Mouse (Mus musculus) frontal cortex, postnatal 10 days (tissue): Measurements from ENCODE around the gene Fam216b.

Experiments used
- DNase-seq, 2 experiments: peaks; one replicate each; pipeline ENCODE4 v3.0.0; 2022; ENCODE audit warnings: low spot score in 2 of 2, mixed read lengths in 1 of 2

Fam216b gene

DNA sequence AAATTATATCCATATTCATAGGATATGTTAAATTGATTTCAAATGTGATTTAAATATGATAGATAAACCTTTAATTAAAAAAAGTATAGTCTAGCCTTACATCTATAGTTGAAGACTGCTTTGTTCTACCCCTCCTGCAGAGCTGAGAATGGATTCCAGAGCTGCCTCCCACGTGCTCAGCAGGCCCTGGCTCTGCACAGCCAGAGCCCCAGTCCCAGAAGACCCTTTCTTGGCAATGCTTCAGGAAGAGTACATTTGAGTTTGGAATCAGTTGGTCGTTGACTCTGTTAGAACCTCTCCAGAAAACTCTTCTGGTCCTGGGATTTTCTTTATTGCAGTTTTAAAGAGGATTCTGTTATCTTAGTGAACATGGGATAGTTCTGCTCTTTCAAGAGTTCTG, 45.7 kb downstream of the Fam216b start:
- DNase-seq: no peak

DNA sequence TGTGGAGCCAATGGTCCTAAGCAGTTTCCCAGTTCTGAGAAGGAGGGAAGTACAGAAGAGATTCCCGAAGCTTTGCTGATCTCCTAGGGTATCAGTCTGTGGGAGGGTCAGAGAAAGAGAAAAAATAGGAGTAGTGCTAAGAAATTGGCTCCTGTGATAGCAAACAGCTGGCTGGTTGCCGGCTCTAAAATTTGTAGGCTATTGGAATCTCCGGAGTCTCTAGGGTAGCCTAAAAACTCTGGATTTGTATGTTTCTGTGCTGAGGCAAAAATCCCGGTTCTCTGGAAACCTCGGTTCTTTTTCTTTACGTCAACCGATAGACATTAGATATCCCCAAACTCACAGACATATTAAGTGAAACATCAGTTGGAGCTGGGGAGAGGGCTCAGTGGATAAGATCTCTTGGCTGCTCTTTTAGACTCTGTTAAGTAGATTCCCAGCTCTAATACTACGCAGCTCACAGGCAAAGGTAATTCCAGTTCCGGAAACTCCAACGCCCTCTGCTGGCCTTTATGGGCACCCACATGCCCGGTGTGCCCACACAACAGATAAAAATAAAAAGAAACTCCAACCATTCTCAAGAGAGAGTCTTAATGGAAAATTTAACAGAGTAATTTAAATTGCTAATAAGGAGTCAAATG, 46.8 kb downstream of the Fam216b start:
- DNase-seq: no peak

DNA sequence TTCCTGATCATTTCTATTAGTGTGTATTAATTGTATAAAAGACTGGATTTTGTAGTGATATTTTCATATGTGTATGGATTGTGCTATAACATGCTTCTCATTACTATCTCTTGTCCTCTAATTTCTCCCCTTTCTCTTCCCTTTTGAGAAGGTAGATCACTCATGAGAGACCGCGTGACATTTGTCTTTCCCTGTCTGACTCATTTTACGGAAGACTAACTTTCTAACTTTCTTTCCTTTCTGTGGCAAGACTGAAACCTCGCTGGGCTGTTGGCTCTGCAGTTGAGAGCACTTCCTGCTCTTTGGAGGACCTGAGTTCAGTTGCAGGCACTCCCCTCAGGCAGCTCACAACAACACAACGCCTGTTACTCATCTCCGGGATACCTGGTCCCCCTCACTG, 48.2 kb downstream of the Fam216b start:
- DNase-seq: no peak

DNA sequence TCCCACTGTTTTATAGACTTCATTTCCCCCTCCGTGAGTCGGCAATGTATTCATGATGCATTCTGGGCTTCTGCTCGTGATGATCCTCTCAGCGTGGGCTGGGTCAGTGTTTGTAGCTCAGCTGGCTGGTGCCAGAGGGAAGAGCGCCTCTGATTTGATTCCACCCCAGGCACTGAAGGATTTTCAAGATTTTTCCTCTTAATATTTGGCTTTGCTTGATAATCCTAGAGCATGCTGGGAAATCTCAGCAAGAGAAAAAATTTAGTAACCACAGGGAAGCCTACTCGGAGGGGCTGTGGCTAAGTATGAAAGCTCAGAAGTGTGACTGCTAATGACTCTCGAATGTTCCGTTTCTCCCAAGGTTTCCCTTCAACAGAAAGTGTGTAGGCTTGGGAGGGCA, 49.9 kb downstream of the Fam216b start:
- DNase-seq: no peak
